Mouse (Mus musculus): ENCODE measurements around the gene Myo1h. TPM values are rescaled to one million over a fixed set of nuclear protein-coding genes. Genes with fewer than 3 reads are reported as not detected.
A peak's percentile ranks its signal among the peaks of the same experiment; 100 is the strongest.

Gene Myo1h
- polyA plus RNA-seq, 1 experiment from 2014 or later: 4.6 TPM

DNA sequence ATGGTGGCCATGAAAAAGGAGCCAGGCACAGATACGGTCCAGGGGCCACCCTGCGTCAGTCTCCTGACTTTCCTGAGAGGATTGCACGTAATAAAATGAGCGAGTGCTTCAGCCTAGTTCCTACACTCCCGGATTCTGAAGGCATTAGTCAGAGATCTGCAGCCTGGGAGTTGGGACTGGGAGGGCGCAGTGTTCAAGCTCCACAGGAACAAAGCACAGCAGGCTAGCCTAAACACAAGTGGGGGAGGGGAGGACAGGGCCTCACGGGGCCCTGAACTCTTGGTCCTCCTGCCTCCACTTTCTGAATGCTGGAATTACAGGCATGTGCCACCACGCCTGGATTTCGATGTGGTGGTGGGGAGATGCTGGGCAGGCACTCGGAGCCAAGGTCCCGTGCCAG, 83.6 kb downstream of the Myo1h start:
- H3K4me3 ChIP-seq (ENCODE audit: low read depth, low read length): no peak overlapping the region
- WGBS: 31% methylated on average over 11 of the region's 11 CpGs
- no peak overlapping the region for H3K9ac ChIP-seq (ENCODE audit: low read length)
- H3K27me3 ChIP-seq (replicated peaks; ENCODE audit: control insufficient read depth, insufficient read depth, low read length): no peaks in the 10 kb centered on the region
- no peaks in the 10 kb centered on the region for H3K9me3 ChIP-seq (ENCODE audit: control insufficient read depth, low read length)
- H3K27ac ChIP-seq (ENCODE audit: low read depth): peak overlapping the region; percentile 93
- peak overlapping the region; percentile 16; the same call in 1 of the 2 replicates for H3K4me2 ChIP-seq (ENCODE audit: low read length)
- H3K36me3 ChIP-seq (ENCODE audit: control insufficient read depth, insufficient read depth, low read length): peaks cover 70% of the 10 kb centered on the region
- peaks cover 71% of the 10 kb centered on the region for H3K4me1 ChIP-seq (replicated peaks; ENCODE audit: control insufficient read depth, insufficient read depth, low read length)
- ATAC-seq (replicated peaks; ENCODE audit: low FRiP score, low TSS enrichment, low read depth) (peak; percentile 34; the same call in 1 of the 2 replicates), DNase-seq (ENCODE audit: low spot score) (peak; percentile 61)

DNA sequence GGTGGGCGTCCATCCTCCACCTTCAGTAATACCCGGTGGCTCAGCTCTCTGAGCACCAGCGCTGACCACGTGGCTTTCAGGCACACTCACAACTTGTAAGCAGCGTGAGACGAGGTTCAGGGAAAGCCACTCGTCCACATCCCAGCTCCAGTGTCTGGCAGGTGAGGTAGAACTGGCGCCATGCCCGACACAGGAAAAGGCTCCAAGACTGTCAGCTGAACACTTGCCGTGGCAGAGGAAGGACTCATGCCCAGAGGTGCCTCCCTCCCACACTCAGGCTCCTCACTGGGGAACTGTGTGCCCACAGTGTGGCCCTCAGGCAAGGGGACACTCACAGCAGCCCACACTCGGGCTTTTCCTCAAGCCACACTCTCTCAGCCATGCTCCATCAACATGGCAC, 84.2 kb downstream of the Myo1h start:
- Histone ChIP-seq H3K9me3 (ENCODE audit: control insufficient read depth, low read length) (no peaks in the 10 kb centered on the region), H3K36me3 (ENCODE audit: control insufficient read depth, insufficient read depth, low read length) (peaks cover 63% of the 10 kb centered on the region), H3K27me3 (replicated peaks; ENCODE audit: control insufficient read depth, insufficient read depth, low read length) (no peaks in the 10 kb centered on the region), H3K4me1 (replicated peaks; ENCODE audit: control insufficient read depth, insufficient read depth, low read length) (peaks cover 77% of the 10 kb centered on the region), H3K4me2 (ENCODE audit: low read length) (no peak overlapping the region), H3K27ac (ENCODE audit: low read depth) (peak overlapping the region; percentile 93), H3K4me3 (ENCODE audit: low read depth, low read length) (no peak overlapping the region), H3K9ac (ENCODE audit: low read length) (no peak overlapping the region)
- DNase-seq (ENCODE audit: low spot score) (no peak), ATAC-seq (replicated peaks; ENCODE audit: low FRiP score, low TSS enrichment, low read depth) (no peak)
- 68% methylated on average over 11 of the region's 11 CpGs for WGBS

DNA sequence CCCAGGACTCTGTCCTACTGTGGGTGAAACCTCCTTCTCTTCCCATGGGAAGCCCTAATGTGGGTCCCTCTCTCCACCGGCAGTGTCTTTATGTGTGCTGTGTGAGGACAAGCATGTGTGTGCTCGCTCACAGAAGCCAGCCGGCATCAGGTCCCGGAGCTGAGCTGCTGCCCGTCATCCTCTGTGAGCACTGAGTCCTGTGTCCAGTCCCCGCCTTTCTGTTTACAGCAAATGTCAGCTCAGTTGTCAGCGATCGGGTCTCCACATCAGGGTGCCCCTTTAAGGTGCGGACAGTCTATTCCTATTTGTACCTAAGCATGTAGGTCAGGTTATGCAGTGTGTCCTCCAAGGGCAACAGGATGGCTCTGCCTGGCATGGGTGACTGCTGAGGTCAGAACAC, 84.6 kb downstream of the Myo1h start:
- Histone ChIP-seq H3K4me1 (replicated peaks; ENCODE audit: control insufficient read depth, insufficient read depth, low read length) (peaks cover 81% of the 10 kb centered on the region), H3K4me3 (ENCODE audit: low read depth, low read length) (no peak overlapping the region), H3K36me3 (ENCODE audit: control insufficient read depth, insufficient read depth, low read length) (peaks cover 59% of the 10 kb centered on the region), H3K27ac (ENCODE audit: low read depth) (no peak overlapping the region; the same call in 1 of the 2 replicates), H3K27me3 (replicated peaks; ENCODE audit: control insufficient read depth, insufficient read depth, low read length) (no peaks in the 10 kb centered on the region), H3K9me3 (ENCODE audit: control insufficient read depth, low read length) (no peaks in the 10 kb centered on the region), H3K9ac (ENCODE audit: low read length) (no peak overlapping the region), H3K4me2 (ENCODE audit: low read length) (no peak overlapping the region)
- ATAC-seq (replicated peaks; ENCODE audit: low FRiP score, low TSS enrichment, low read depth) (no peak), DNase-seq (ENCODE audit: low spot score) (no peak)
- 86% methylated on average over 9 of the region's 9 CpGs for WGBS

DNA sequence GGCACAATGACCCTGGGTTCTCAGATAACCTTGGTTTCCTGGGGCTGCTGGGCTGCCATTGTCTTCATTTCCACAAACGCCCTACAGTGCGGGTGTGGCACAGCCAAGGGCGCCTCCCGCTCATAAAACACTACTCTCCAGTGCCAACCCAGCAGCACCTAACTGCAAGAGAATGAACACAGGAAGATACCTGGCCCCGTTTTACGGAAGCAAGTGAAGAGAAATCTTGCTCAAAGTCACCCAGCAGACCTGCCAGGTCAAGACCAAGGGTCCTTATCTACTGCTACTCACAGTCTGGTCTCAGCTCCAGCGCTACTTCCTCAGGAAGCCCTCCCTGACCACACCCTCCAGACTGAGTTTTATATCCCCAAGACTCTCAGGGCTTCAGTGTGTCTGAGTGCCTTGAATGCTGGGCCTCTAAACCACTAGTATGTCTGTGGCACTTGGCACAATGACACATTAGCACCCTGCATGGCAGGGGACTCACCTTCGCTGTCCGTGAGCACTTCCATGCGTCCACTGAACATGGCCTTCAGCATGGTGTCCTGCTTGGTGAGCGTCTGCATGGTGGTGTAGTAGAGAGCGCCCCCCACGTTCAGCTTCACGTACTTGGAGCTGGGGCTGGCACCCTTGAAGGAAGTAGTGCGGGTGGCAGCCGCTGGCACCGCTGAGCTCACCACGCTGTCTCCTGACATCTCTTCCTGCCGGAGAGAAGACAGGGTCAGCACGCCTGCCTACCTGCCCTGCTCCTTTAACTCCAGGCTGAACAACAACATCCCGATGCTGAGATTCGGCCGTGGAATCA, 85.6 kb downstream of the Myo1h start:
- ATAC-seq (replicated peaks; ENCODE audit: low FRiP score, low TSS enrichment, low read depth) (no peak), DNase-seq (ENCODE audit: low spot score) (no peak)
- Histone ChIP-seq H3K4me2 (ENCODE audit: low read length) (no peak overlapping the region), H3K27me3 (replicated peaks; ENCODE audit: control insufficient read depth, insufficient read depth, low read length) (no peaks in the 10 kb centered on the region), H3K36me3 (ENCODE audit: control insufficient read depth, insufficient read depth, low read length) (peaks cover 49% of the 10 kb centered on the region), H3K9me3 (ENCODE audit: control insufficient read depth, low read length) (no peaks in the 10 kb centered on the region), H3K9ac (ENCODE audit: low read length) (no peak overlapping the region), H3K4me1 (replicated peaks; ENCODE audit: control insufficient read depth, insufficient read depth, low read length) (peaks cover 79% of the 10 kb centered on the region), H3K27ac (ENCODE audit: low read depth) (no peak overlapping the region), H3K4me3 (ENCODE audit: low read depth, low read length) (no peak overlapping the region)
- 87% methylated on average over 23 of the region's 23 CpGs for WGBS

DNA sequence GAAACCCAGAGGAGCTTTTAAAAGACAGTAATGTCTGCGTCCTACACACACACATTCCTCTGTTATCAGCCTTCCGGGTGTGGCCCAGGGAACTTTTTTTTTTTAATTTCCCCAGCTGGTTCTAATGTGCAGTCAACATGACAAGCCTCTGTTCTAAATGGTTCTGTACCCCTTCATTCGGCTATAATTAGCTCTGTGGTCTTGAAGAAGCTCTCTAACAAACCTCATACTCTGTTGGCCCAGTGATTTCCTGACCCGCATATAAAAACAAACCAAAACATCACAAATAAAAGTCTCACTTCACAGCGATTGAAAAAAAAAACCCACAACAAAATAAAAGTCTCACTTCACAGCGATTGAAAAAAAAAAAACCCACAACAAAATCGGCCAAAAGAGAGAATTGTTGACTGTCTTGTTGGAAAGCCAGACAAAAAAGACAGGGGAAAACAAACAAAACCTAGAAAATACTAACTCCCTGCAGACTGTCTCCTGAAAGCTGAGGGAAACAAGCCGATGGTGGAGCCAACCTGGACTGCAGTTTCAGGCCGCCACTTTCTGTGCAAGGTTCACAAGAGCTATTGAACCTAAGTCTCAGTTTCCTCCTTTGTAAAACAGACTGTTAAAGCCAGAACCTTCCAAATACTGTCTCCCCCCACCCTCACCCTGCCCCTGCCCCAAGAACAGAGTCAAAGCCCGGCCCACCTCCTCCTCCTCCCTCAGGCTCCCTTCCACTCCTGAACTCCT, 89.4 kb downstream of the Myo1h start:
- peaks cover 56% of the 10 kb centered on the region for H3K4me1 ChIP-seq (replicated peaks; ENCODE audit: control insufficient read depth, insufficient read depth, low read length)
- ATAC-seq (replicated peaks; ENCODE audit: low FRiP score, low TSS enrichment, low read depth) (no peak), DNase-seq (ENCODE audit: low spot score) (no peak)
- 63% methylated on average over 10 of the region's 10 CpGs for WGBS
- 0 out of 2 replicates have a peak overlapping the region, but pooled peaks have one; percentile 93 for H3K4me3 ChIP-seq (ENCODE audit: low read depth, low read length)
- H3K36me3 ChIP-seq (ENCODE audit: control insufficient read depth, insufficient read depth, low read length): peaks cover 20% of the 10 kb centered on the region
- H3K27me3 ChIP-seq (replicated peaks; ENCODE audit: control insufficient read depth, insufficient read depth, low read length): no peaks in the 10 kb centered on the region
- 0 out of 2 replicates have a peak overlapping the region, but pooled peaks have one; percentile 22 for H3K27ac ChIP-seq (ENCODE audit: low read depth)
- no peak overlapping the region for H3K9ac ChIP-seq (ENCODE audit: low read length)
- no peaks in the 10 kb centered on the region for H3K9me3 ChIP-seq (ENCODE audit: control insufficient read depth, low read length)
- peak overlapping the region; percentile 83 for H3K4me2 ChIP-seq (ENCODE audit: low read length)

DNA sequence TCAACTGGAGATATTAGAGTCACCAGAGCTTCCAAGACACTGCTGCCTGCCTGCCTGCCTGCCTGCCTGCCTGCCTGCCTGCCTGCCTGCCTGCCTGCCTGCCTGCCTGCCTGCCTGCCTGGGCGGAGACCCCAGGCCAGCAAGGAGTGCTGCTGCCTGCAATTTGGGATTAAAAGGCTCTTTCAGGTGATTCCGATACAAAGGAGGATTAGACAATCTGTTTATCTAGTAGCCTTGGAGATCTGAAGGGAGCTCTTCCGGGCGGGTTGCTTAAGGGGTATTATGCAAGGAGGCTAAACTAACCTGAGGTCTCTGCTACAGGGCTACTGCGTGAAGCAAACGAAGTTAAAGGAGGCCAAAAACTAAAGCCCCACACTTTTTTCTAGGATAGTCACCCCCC, 90.0 kb downstream of the Myo1h start:
- WGBS: 48% methylated on average over 6 of the region's 6 CpGs
- peak overlapping the region; percentile 83 for H3K4me2 ChIP-seq (ENCODE audit: low read length)

DNA sequence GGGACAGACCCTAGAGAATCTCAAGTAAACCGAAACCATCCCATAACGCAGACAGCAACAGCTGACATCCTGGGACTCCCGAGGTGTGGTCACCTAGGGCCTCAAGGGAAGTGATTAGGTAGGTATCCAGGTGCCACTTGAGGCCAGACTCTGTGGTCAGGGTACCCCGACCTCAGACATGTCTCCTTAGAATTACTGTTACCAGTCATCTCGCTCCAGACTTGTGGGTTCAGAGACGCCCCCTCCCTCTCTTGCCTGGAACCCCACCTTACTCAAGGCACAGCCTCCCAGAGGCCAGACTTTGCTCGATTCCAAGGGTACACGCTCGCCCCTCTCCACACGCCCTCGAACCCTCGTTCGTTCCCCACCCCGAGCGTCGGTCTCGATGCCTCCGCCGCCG, 90.8 kb downstream of the Myo1h start:
- DNase-seq (ENCODE audit: low spot score) (peak; percentile 68), ATAC-seq (replicated peaks; ENCODE audit: low FRiP score, low TSS enrichment, low read depth) (peak; percentile 53)
- peak overlapping the region; percentile 79 for H3K27ac ChIP-seq (ENCODE audit: low read depth)
- H3K36me3 ChIP-seq (ENCODE audit: control insufficient read depth, insufficient read depth, low read length): peaks cover 14% of the 10 kb centered on the region; the same call in 1 of the 2 replicates
- peak overlapping the region; percentile 83 for H3K4me2 ChIP-seq (ENCODE audit: low read length)
- H3K4me3 ChIP-seq (ENCODE audit: low read depth, low read length): peak overlapping the region; percentile 93
- H3K9ac ChIP-seq (ENCODE audit: low read length): peak overlapping the region; percentile 97
- peaks cover 51% of the 10 kb centered on the region for H3K4me1 ChIP-seq (replicated peaks; ENCODE audit: control insufficient read depth, insufficient read depth, low read length)
- WGBS: 3% methylated on average over 20 of the region's 20 CpGs
- no peaks in the 10 kb centered on the region for H3K27me3 ChIP-seq (replicated peaks; ENCODE audit: control insufficient read depth, insufficient read depth, low read length)
- no peaks in the 10 kb centered on the region for H3K9me3 ChIP-seq (ENCODE audit: control insufficient read depth, low read length)

More for the DNA sequence above, 90.0 kb downstream of the Myo1h start:
- H3K27me3 ChIP-seq (replicated peaks; ENCODE audit: control insufficient read depth, insufficient read depth, low read length): no peaks in the 10 kb centered on the region
- ATAC-seq (replicated peaks; ENCODE audit: low FRiP score, low TSS enrichment, low read depth): no peak
- DNase-seq (ENCODE audit: low spot score): no peak
- peaks cover 56% of the 10 kb centered on the region for H3K4me1 ChIP-seq (replicated peaks; ENCODE audit: control insufficient read depth, insufficient read depth, low read length)
- peak overlapping the region; percentile 93 for H3K4me3 ChIP-seq (ENCODE audit: low read depth, low read length)
- H3K9me3 ChIP-seq (ENCODE audit: control insufficient read depth, low read length): no peaks in the 10 kb centered on the region
- peak overlapping the region; percentile 97 for H3K9ac ChIP-seq (ENCODE audit: low read length)
- H3K27ac ChIP-seq (ENCODE audit: low read depth): peak overlapping the region; percentile 22; the same call in 1 of the 2 replicates
- peaks cover 14% of the 10 kb centered on the region for H3K36me3 ChIP-seq (ENCODE audit: control insufficient read depth, insufficient read depth, low read length)

DNA sequence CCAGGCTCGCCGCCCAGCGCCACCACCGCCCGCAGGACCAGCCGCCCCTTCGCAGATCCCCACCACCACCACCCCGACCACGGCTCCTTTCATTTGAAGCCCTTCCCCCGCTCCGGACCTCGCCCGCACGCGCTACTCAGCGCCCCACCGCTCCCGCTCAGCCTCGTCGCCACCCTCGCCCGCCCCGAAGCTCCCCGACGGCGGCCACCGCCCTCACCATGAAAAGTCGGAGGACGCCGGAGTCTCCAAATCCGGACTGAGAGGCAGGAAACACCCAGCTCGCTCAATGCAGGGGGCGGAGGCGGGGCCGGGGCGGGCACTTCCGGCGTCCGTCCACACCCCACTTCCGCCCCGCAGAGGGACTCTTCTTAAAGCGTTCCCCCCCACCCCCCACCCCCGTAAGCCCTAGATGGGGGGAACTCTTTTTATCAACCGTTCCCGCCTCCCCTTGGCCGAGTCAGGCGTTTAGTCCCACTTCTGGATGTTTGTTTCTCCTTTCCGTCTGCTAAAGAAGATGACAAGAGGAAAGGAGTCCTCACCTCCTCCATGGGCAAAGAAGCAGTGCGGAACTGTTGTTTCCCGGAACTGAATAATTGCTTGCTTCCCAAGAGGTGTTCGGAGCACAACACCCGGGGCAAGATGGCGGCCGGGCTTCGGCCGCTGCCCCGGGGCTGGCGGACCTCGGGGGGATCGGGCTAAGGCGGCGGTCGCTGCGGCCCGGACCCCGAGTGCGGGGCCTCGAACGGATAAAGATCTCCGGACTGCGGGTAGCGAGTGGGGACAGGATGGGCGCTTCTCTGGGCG, 91.4 kb downstream of the Myo1h start, which contains the start of the genes Kctd10 and Ube3b:
Kctd10 (minus strand) TSS at position 300 of the 804 bp plus-strand sequence.
Ube3b (plus strand) TSS at position 399 of the 804 bp plus-strand sequence.
- H3K27me3 ChIP-seq (replicated peaks; ENCODE audit: control insufficient read depth, insufficient read depth, low read length): no peaks in the 10 kb centered on the region
- H3K4me1 ChIP-seq (replicated peaks; ENCODE audit: control insufficient read depth, insufficient read depth, low read length): peaks cover 48% of the 10 kb centered on the region
- ATAC-seq (replicated peaks; ENCODE audit: low FRiP score, low TSS enrichment, low read depth): peak; percentile 94
- peak; percentile 95 for DNase-seq (ENCODE audit: low spot score)
- no peaks in the 10 kb centered on the region for H3K9me3 ChIP-seq (ENCODE audit: control insufficient read depth, low read length)
- H3K9ac ChIP-seq (ENCODE audit: low read length): peak within 1 kb of the TSS; percentile 97
- peaks cover 13% of the 10 kb centered on the region for H3K36me3 ChIP-seq (ENCODE audit: control insufficient read depth, insufficient read depth, low read length)
- H3K4me3 ChIP-seq (ENCODE audit: low read depth, low read length): peak within 1 kb of the TSS; percentile 93
- H3K27ac ChIP-seq (ENCODE audit: low read depth): peak within 1 kb of the TSS; percentile 79
- peak within 1 kb of the TSS; percentile 83 for H3K4me2 ChIP-seq (ENCODE audit: low read length)
- under 1% methylated on average over 74 of the region's 74 CpGs for WGBS
